Mouse (Mus musculus) ES-Bruce4 (cell line): ENCODE measurements around the gene Parvg.

Experiments
- CTCF ChIP-seq: IDR thresholded peaks from one replicate; pipeline ENCODE4 v1.8.1; 2011; ENCODE audit warnings: low read depth, low read length
- EP300 ChIP-seq: IDR thresholded peaks from 2 replicates; pipeline ENCODE4 v1.6.1; 2011; ENCODE audit warnings: low read depth, low read length; ENCODE audit not compliant: insufficient read depth
- POLR2A ChIP-seq: IDR thresholded peaks from one replicate; pipeline ENCODE4 v1.8.1; 2011; ENCODE audit warnings: low read length; ENCODE audit not compliant: insufficient read depth

GRCm38 (mm10) chr15:84355081-84355480 is 31.3 kb downstream of the Parvg start:
- TF ChIP-seq POLR2A (no peak), CTCF (no peak), EP300 (no peak)
